Mouse (Mus musculus): Measurements from ENCODE around the gene Gpr15.

Gpr15 gene

GRCm38 (mm10) chr16:58702329-58702932 is 16.4 kb downstream of the Gpr15 start:
- CTCF ChIA-PET = no interaction called here

DNA sequence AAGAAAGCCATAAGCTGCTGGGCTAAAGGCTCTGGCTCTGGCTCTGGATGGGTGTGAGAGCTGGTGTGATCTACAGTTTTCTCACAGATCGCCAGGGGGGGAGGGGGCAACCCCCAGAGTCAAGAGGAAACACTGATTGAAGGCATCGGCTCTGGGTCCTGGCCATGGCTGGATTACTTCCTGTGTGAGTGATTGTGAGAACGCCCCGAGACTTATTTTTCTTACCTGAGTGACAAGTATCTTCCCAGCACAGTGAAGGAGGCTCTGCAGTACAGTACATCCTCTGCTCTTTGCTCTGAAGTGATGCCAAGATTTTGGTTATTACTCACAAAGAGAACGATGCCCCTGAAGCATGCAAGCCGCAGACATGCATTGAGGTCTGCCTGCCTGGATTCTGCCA is 17.1 kb downstream of the Gpr15 start:
- CTCF ChIA-PET = no interaction called here

- CTCF ChIA-PET = no interaction called here
Observed at GRCm38 (mm10) chr16:58700816-58701424, 17.9 kb downstream of the Gpr15 start.

GRCm38 (mm10) chr16:58700174-58700573 is 18.7 kb downstream of the Gpr15 start:
- CTCF ChIA-PET = no interaction called here

GRCm38 (mm10) chr16:58697261-58697660 is 21.6 kb downstream of the Gpr15 start:
- CTCF ChIA-PET = no interaction called here

DNA sequence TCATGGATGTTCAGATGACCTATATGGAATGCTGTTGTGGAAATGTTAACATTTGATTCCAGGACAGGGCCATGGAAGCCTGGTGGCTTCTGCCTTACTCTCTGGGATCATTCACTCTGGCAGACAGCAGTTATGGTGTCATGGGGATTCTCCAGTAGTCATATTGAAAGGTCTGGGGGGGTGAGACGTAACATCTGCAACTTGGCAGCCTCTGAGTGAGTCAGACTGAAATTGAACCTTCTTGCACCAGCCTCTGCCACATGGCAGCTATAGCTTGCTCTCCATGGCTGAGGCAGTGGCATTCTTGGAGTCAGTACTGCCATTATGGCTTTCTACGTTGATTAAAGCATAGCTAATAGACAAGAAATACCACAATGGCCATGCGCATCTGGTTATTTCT is 22.1 kb downstream of the Gpr15 start:
- CTCF ChIA-PET = no interaction called here

DNA sequence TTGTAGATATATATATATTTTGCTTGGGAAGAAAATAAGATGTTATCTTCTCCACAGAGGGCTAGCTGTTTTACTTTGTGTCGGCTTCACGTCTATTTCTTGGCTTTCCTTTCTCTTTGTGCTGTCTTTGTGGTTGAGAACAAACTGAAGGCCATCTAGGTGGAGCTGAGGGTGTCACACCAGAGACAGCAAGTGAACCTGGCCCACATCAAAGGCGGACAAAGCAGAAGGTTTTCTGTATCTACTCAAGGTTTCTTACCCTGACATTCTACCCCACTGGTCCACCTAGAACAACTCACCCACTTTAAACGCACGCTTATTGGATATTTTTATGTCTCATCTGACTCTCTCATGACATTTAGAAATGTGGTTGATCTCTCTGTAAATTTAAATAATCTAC is 24.8 kb downstream of the Gpr15 start:
- CTCF ChIA-PET = no interaction called here

DNA sequence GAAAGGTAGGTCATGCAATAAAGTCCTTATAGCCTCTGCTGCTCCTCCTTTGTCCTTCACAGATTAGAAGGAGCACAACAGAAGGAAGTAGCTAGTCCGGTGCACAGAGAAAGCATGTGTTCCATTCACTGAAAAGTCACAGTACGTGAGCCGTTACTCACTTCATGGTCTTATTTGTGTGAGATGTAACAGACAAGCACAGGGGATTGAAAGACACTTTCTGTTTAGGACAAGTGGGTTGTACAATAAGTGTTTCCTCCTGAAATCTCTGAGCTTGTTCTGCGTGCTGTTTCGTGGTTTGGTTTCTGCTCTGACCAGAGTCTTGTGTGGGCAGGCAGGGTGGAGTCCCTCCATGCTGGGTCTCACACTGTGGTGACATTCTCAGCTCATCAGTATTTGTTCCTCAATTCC is 28.5 kb downstream of the Gpr15 start:
- CTCF ChIA-PET = interaction anchor here (0.6 kb wide), 1 partner anchor 182 kb away, joined by 16 read pairs; no protein-coding TSS in a partner anchor

- CTCF ChIA-PET = interaction anchor here (0.6 kb wide), 1 partner anchor 182 kb away, joined by 16 read pairs; no protein-coding TSS in a partner anchor
Observed at GRCm38 (mm10) chr16:58689555-58690169, 29.2 kb downstream of the Gpr15 start.

DNA sequence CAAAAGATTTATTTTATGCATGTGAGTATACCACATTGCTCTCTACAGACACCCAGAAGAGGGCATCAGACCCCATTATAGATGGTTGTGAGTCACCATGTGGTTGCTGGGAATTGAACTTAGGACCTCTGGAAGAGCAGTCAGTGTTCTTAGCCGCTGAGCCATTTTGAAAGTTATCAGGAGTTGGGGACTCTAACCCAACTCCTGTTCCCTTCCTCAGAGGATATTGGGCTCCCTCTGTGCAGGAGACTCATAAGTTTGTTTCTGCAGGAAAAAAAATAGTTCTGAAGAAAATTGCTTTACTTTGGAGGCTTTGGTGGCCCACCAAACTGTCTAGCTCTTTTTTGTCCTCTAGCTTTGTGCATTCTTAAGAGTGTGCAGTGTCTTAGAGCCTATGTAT is 30.3 kb downstream of the Gpr15 start:
- CTCF ChIA-PET = no interaction called here

- CTCF ChIA-PET = interaction anchor here (0.6 kb wide), 1 partner anchor 207 kb away, joined by 10 read pairs; no protein-coding TSS in a partner anchor
Observed at GRCm38 (mm10) chr16:58685548-58686537, 33.0 kb downstream of the Gpr15 start.

GRCm38 (mm10) chr16:58684537-58684936 is 34.3 kb downstream of the Gpr15 start:
- CTCF ChIA-PET = interaction anchor here (0.7 to 0.8 kb wide), 2 partner anchors 29 to 30 kb away, joined by 4 to 9 read pairs; no protein-coding TSS in a partner anchor

DNA sequence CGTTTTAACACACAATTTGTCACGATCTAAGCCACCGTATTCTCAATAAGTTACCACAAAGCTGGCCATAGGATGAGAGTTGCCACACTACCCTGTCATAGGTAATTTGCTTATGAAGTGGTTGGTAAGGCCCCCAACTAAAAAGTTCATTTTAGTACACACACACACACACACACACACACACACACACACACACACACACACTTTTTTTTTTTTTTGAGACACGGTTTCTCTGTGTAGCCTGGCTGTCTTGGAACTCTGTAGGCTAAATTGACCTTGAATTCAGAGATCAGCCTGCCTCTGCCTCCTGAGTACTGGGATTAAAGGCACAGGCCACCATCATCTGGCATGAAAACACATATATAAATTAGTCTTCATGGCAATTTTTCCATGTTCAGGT is 35.0 kb downstream of the Gpr15 start:
- CTCF ChIA-PET = interaction anchor here (0.7 to 0.9 kb wide), 3 partner anchors 10 to 30 kb away, joined by 4 to 17 read pairs (median 6); no protein-coding TSS in a partner anchor

DNA sequence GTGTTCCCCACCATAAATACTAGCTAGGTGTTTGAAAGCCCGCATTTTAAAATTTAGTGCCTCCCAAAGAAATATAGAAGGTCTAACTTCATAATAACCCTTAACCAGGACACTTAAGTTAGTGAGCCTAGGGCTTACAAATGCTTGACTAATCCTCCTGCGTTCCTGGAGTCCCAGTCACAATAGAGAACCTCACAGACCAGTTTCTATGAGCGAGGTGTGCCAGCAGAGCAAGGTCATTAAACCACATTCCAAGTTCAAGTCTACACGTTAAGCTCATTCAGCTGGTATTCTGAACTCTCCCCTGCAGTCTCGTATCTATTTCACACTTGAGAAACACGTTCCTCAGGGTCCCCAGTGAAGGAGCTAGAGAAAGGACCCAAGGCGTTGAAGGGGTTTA is 36.0 kb downstream of the Gpr15 start:
- CTCF ChIA-PET = interaction anchor here (0.6 kb wide), 1 partner anchor 42 kb away, joined by 14 read pairs; no protein-coding TSS in a partner anchor

DNA sequence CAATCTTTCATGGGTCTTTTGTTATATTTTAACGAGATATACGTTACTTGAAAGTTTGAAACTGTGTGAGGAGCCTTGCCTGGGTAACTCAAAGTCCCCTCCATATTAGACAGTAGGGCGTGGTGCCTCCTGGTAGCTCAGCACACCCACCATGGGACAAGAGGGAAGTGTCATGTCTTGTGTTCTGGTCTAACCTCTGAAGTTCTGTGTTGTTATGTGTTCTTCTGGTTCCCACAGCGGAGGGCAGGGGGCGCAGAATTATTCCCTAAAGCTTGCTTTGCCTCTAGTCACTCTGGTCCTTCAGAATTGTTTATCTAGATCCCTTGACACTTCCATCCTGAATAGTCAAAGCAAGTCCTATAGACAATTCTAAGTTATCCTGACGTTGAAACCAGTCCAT is 36.8 kb downstream of the Gpr15 start:
- CTCF ChIA-PET = interaction anchor here (0.6 kb wide), 1 partner anchor 41 kb away, joined by 14 read pairs; no protein-coding TSS in a partner anchor

- CTCF ChIA-PET = no interaction called here
Observed at GRCm38 (mm10) chr16:58678660-58679059, 40.2 kb downstream of the Gpr15 start.

- CTCF ChIA-PET = no interaction called here
Observed at GRCm38 (mm10) chr16:58677491-58677890, 41.4 kb downstream of the Gpr15 start.

GRCm38 (mm10) chr16:58676633-58677032 is 42.2 kb downstream of the Gpr15 start:
- CTCF ChIA-PET = no interaction called here

DNA sequence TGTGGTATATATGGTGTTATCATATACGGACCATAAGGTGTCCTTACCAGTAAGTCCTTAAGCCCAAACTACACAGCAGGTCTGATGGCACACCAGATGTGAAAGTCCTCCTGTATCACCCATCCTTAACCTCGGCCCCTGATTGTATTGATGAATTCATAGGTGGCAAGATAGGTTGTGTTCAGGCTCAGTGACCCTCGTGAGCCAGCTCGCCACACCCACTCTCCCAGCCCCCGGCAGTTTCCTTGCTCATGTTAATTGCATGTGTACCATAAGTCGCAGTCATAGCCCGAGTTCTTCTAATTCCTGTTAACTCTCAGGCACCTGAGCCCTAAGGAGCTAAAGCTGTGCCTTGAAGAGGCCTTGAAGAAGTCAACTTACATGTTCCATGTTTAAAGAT is 42.7 kb downstream of the Gpr15 start:
- CTCF ChIA-PET = no interaction called here

DNA sequence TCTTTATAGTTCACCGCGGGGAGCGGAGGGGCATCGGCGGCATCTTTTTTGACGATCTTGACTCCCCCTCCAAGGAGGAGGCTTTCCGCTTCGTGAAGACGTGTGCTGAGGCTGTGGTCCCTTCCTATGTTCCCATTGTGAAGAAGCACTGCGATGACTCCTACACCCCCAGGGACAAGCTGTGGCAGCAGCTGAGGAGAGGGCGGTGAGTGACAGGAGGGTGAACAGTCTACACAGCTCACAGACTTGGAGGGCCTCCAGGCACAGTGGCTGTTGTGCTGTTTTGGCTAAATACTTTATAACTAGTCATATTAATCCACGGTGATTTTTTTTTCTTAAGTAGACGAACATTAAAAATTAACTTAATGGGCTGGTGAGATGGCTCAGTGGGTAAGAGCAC is 43.6 kb downstream of the Gpr15 start:
- CTCF ChIA-PET = no interaction called here

GRCm38 (mm10) chr16:58673811-58674410 is 45.0 kb downstream of the Gpr15 start:
- CTCF ChIA-PET = interaction anchor here (0.5 kb wide), 1 partner anchor 10 kb away, joined by 6 read pairs; no protein-coding TSS in a partner anchor

All from spleen, embryonic (tissue).